Mouse (Mus musculus) olfactory bulb, adult 2 months (tissue): ENCODE measurements around the gene C330007P06Rik. TPM values are rescaled to one million over a fixed set of nuclear protein-coding genes. Genes with fewer than 3 reads are reported as not detected.
"Not testable (repeated sequence)": the region's sequence is repeated elsewhere in the genome, so short reads cannot be mapped to it uniquely, and the experiment has no call there.

Experiments
- H3K27ac ChIP-seq: fragments of 200-500 bp; 2 replicates; pipeline ENCODE4 v1.5.1; 2012; ENCODE audit warnings: low read depth, low read length; ENCODE audit not compliant: insufficient read depth
- H3K4me1 ChIP-seq: fragments of 200-500 bp; 2 replicates; pipeline ENCODE4 v1.6.1; 2012; ENCODE audit warnings: low read length; ENCODE audit not compliant: control insufficient read depth, insufficient read depth
- H3K4me3 ChIP-seq: fragments of 200-500 bp; 2 replicates; pipeline ENCODE4 v1.5.1; 2012; ENCODE audit warnings: mild to moderate bottlenecking, low read depth, low read length, moderate library complexity; ENCODE audit not compliant: insufficient read depth
- CTCF ChIP-seq: fragments of 200-500 bp; IDR thresholded peaks from 2 replicates; pipeline ENCODE4 v1.5.1; 2012; ENCODE audit warnings: low read depth, mild to moderate bottlenecking, low read length, moderate library complexity; ENCODE audit not compliant: insufficient read depth
- POLR2A ChIP-seq: fragments of 200-500 bp; IDR thresholded peaks from 2 replicates; pipeline ENCODE4 v1.6.1; 2012; ENCODE audit warnings: mild to moderate bottlenecking, low read depth, low read length, moderate library complexity; ENCODE audit not compliant: insufficient read depth
- WGBS: fragments of 180-500 bp; shearing (Covaris S2); methylation state at CpG from one replicate; pipeline ENCODE4 v1.1.7; 2018; 5-methylcytosine and 5-hydroxymethylcytosine counted together
- polyA plus RNA-seq: library from polyadenylated mRNA; stranded (reverse); fragments of >200 nt; gene quantifications from 2 replicates; pipeline ENCODE4 v1.2.4, GENCODE M21; 2012; ENCODE audit warnings: low replicate concordance; ENCODE audit not compliant: missing spikeins, insufficient read depth, insufficient read length

The C330007P06Rik gene
- polyA plus RNA-seq, 1 experiment, result not detected

- H3K27ac ChIP-seq, result no peak overlapping the region
- WGBS, result 51% methylated on average over 6 of the region's 6 CpGs
- no peaks in the 10 kb centered on the region for H3K4me1 ChIP-seq
- TF ChIP-seq POLR2A, result no peak
- TF ChIP-seq CTCF, result no peak
- no peak overlapping the region for H3K4me3 ChIP-seq
Measured at GRCm38 (mm10) chrX:36808318-36808683, 65.6 kb downstream of the C330007P06Rik start.

DNA sequence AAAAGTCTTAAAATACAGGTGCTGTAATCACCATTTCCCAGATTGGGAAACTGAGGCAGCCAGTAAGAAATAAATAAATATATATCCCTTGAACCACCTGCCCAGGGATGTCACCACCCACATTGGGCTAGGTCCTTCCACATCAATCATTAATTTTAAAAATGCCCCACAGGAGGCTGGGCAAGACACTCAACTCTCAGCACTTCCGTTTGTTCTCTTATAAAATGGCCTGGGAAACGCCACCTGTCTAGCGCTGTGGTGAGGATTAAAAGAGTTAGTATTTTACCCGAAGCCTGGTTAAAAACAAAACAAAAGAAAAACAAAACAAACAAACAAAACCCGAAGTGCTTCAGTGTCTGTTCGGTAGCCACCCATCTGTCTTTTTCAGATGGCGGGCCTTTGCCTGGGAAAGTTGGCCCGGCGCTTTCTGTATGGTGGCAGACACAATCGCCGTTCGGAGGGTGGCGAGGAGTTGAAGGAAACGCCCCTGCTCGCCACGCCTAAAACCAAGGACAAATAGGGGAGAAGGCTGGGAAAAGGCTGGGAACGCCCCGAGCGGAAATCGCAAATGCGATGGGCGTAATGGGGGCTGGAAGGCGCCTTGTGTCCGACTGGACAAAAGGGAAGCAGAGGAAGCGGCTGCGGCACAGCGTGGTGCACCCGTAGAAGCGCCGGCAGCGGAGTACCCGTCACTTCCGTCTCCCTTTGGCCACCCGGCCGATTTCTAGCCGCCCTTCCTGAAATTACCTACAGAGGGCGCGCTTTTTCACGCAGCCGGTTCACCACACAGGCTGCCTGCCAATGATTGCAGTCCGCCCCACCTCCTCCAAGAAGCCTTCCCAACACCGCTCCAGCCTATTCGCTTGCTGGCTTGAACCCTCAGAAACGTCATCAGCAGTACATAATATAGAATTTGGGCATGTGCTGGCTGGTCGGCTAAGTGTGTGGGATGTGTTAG, 66.3 kb downstream of the C330007P06Rik start:
- TF ChIP-seq CTCF (peak; percentile 50; the same call in 1 of the 2 replicates), POLR2A (0 out of 2 replicates have a peak, but pooled peaks have one; percentile 15)
- no peaks in the 10 kb centered on the region for H3K4me1 ChIP-seq
- peak overlapping the region; percentile 66 for H3K4me3 ChIP-seq
- H3K27ac ChIP-seq, result peak overlapping the region; percentile 75
- 12% methylated on average over 45 of the region's 45 CpGs for WGBS

DNA sequence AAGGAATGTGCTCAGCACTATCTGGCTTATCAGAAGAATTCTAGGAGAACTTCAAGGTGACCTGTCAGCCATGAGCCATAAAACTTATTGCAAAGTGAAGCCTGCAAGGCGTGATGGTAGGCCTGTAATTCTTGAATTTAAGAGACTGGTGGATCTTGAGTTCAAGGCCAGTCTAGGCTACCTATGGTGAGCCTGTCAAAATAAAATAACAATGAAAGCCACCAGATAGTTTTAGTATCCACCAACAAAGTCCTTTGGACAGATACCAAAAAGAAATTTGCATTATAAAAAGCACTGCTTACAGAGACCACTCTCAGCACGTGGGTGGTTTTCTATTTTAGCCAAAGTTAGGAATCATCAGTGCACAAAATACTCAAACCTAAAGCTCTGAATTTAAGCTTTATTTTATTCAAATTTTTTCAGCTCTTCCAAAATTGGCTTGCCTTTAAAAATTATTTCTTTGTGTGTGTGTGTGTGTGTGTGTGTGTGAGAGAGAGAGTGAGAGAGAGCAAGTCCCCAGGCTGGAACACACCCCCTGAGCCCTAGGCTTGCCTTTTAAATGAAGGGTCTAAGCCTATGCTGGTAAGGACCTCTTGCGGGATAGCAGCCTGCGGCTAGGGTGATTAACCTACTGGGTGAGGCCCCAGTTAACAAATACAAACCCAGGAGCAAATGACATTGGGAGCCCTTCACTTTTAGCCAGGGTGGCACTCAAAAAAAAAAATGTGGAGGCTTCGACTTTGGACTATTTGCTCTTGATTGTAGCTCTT, 68.3 kb downstream of the C330007P06Rik start:
- no peak overlapping the region for H3K27ac ChIP-seq
- no peaks in the 10 kb centered on the region for H3K4me1 ChIP-seq
- H3K4me3 ChIP-seq, result no peak overlapping the region
- 61% methylated on average over 5 of the region's 5 CpGs for WGBS
- no peak for TF ChIP-seq CTCF
- TF ChIP-seq POLR2A, result no peak

- 73% methylated on average over 5 of the region's 5 CpGs for WGBS
- TF ChIP-seq POLR2A, result no peak
- TF ChIP-seq CTCF, result no peak
- Histone ChIP-seq H3K27ac (no peak overlapping the region), H3K4me1 (no peaks in the 10 kb centered on the region), H3K4me3 (no peak overlapping the region)
Measured at GRCm38 (mm10) chrX:36804196-36804595, 69.7 kb downstream of the C330007P06Rik start.

GRCm38 (mm10) chrX:36803189-36803588, 70.7 kb downstream of the C330007P06Rik start:
- H3K27ac ChIP-seq, result no peak overlapping the region
- H3K4me3 ChIP-seq, result no peak overlapping the region
- TF ChIP-seq POLR2A, result no peak
- TF ChIP-seq CTCF, result no peak
- 78% methylated on average over 5 of the region's 5 CpGs for WGBS
- no peaks in the 10 kb centered on the region for H3K4me1 ChIP-seq

- WGBS, result 44% methylated on average over 6 of the region's 6 CpGs
- Histone ChIP-seq H3K4me1 (no peaks in the 10 kb centered on the region), H3K4me3 (no peak overlapping the region), H3K27ac (no peak overlapping the region)
- no peak for TF ChIP-seq CTCF
- no peak for TF ChIP-seq POLR2A
Measured at GRCm38 (mm10) chrX:36799131-36799879, 74.6 kb downstream of the C330007P06Rik start.

GRCm38 (mm10) chrX:36796734-36797133, 77.2 kb downstream of the C330007P06Rik start:
- H3K4me1 ChIP-seq, result not testable (repeated sequence)
- Histone ChIP-seq H3K27ac (peak overlapping the region; percentile 98; the same call in 1 of the 2 replicates), H3K4me3 (peak overlapping the region; percentile 96)
- 38% methylated on average over 8 of the region's 8 CpGs for WGBS

GRCm38 (mm10) chrX:36796163-36796581, 77.7 kb downstream of the C330007P06Rik start:
- no peaks in the 10 kb centered on the region for H3K4me1 ChIP-seq
- peak overlapping the region; percentile 96 for H3K4me3 ChIP-seq
- peak overlapping the region; percentile 98 for H3K27ac ChIP-seq
- TF ChIP-seq CTCF (peak; percentile 75), POLR2A (no peak; the same call in 1 of the 2 replicates)
- 16% methylated on average over 41 of the region's 41 CpGs for WGBS
